1 mouse cellular context compared by ENCODE assay signal in genomic region chr11:69579128-69580017, GRCm38 (mm10).
TF ChIP-seq lines count a peak whose summit lies in the region.

No protein-coding gene starts in this region.

TF ChIP-seq in CH12.LX, 34 proteins besides CTCF, POLR2A, EP300 and RAD21:
- TF ChIP-seq SMC3 (IDR thresholded peaks at IDR 0.05; ENCODE audit: low read depth, low read length) (peak; percentile 66), TBP (conservative IDR thresholded peaks at IDR 0.05; ENCODE audit: low read depth, low read length) (peak; percentile 82), ZKSCAN1 (IDR thresholded peaks at IDR 0.05; ENCODE audit: borderline replicate concordance, low read depth, low read length) (no peak), RCOR1 (conservative IDR thresholded peaks at IDR 0.05; ENCODE audit: low read depth, low read length) (no peak), MXI1 (IDR thresholded peaks at IDR 0.05; ENCODE audit: low read depth, low read length) (peak; percentile 89), CHD2 (IDR thresholded peaks at IDR 0.05; ENCODE audit: low read length) (peak; percentile 99), PAX5 (IDR thresholded peaks at IDR 0.05; ENCODE audit: low read length) (no peak), MAX (IDR thresholded peaks at IDR 0.05; ENCODE audit: low read length) (peak; percentile 26; the same call in 1 of the 2 replicates), POLR2AphosphoS2 (IDR thresholded peaks at IDR 0.05; ENCODE audit: low read depth, low read length) (no peak), USF1 (IDR thresholded peaks at IDR 0.05; ENCODE audit: low read depth, low read length) (no peak), JUN (IDR thresholded peaks at IDR 0.05; ENCODE audit: insufficient read depth, low read depth, low read length) (no peak), HCFC1 (IDR thresholded peaks at IDR 0.05; ENCODE audit: low read depth, low read length) (peak; percentile 96), ZNF384 (IDR thresholded peaks at IDR 0.05; ENCODE audit: low read depth, low read length) (no peak), ZC3H11A (IDR thresholded peaks at IDR 0.05; ENCODE audit: low read depth, low read length) (no peak), MEF2A (IDR thresholded peaks at IDR 0.05; ENCODE audit: borderline replicate concordance, low read depth, low read length) (peak; percentile 71; the same call in 1 of the 2 replicates), MAFK (IDR thresholded peaks at IDR 0.05; ENCODE audit: insufficient replicate concordance, low read length) (no peak), E2F4 (IDR thresholded peaks at IDR 0.05; ENCODE audit: insufficient replicate concordance, low read depth, low read length) (peak; percentile 99), NELFE (IDR thresholded peaks at IDR 0.05; ENCODE audit: low read depth, low read length) (peak; percentile 94), CHD1 (IDR thresholded peaks at IDR 0.05; ENCODE audit: low read depth, low read length) (no peak), JUND (conservative IDR thresholded peaks at IDR 0.05; ENCODE audit: low read depth, low read length) (no peak), IRF4 (IDR thresholded peaks at IDR 0.05; ENCODE audit: low read depth, low read length) (peak; percentile 60; the same call in 1 of the 2 replicates), ETS1 (conservative IDR thresholded peaks at IDR 0.05; ENCODE audit: low read depth, low read length) (no peak), MAZ (IDR thresholded peaks at IDR 0.05; ENCODE audit: low read depth, low read length) (peak; percentile 43; the same call in 1 of the 2 replicates), KAT2A (IDR thresholded peaks at IDR 0.05; ENCODE audit: insufficient replicate concordance, low read length) (peak; percentile 90; the same call in 1 of the 2 replicates), USF2 (conservative IDR thresholded peaks at IDR 0.05; ENCODE audit: low read depth, low read length) (no peak), GABPA (IDR thresholded peaks at IDR 0.05; ENCODE audit: insufficient replicate concordance, low read depth, low read length) (no peak; the same call in 1 of the 2 replicates), ZMIZ1 (IDR thresholded peaks at IDR 0.05; ENCODE audit: low read depth, low read length) (peak; percentile 18), SIN3A (IDR thresholded peaks at IDR 0.05; ENCODE audit: low read length) (peak; percentile 97), ELF1 (IDR thresholded peaks at IDR 0.05; ENCODE audit: low read depth, low read length) (peak; percentile 90), MYC (IDR thresholded peaks at IDR 0.05; ENCODE audit: low read depth, low read length) (0 out of 2 replicates have a peak, but pooled peaks have one; percentile 42), NRF1 (IDR thresholded peaks at IDR 0.05; ENCODE audit: low read depth, low read length) (no peak; the same call in 1 of the 2 replicates), UBTF (IDR thresholded peaks at IDR 0.05; ENCODE audit: low read depth, low read length) (no peak), BHLHE40 (IDR thresholded peaks at IDR 0.05; ENCODE audit: low read depth, low read length) (no peak; the same call in 1 of the 2 replicates), TCF12 (IDR thresholded peaks at IDR 0.05; ENCODE audit: low read depth, low read length) (peak; percentile 54)
TF ChIP-seq in CH12.LX: peak in this region for 17.
